Comparison of ENCODE assay signal across 21 mouse cellular contexts in the genomic region with DNA sequence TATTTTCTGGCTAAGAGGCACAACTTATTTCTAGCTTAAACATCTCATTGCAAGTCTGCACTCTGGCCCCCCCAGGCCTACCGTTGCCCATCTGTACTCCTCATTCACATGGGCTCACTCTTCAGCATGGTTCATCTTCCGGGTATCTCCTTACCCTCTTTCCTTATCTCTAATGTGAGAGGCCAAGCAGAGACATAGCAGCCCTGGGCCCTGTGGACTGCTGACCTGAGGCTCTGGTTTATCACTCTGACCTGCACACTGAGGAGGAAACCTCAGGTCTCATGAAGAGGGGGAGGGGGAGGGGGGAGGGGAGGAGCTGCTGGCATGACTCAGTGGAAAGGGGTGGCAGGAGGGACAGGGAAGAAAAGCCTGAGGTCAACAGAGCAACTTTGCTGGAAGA.
DNase-seq lines count a peak whose midpoint lies in the region; ATAC-seq and TF ChIP-seq lines count a peak whose summit lies in the region.
"Had no signal": no experiment of that assay in that cellular context is flagged by ENCODE, and none has a peak within 500 bp of the region (broad histone marks: within the 10 kb centered on the region; RNA-seq: fewer than 3 reads in every experiment).

No protein-coding gene starts in this region.

- H3K4me3 ChIP-seq in intestine, embryonic 15.5 days (replicated peaks), result no peak overlapping the region
- H3K4me3 ChIP-seq in intestine, embryonic 16.5 days (ENCODE audit: low read length), result no peak overlapping the region
- no peak overlapping the region for H3K4me3 ChIP-seq in intestine, postnatal 0 days (ENCODE audit: low read depth, low read length)
- no peak overlapping the region for H3K4me3 ChIP-seq in midbrain, postnatal 0 days (ENCODE audit: low read depth, low read length)

- DNase-seq in midbrain, postnatal 0 days (ENCODE audit: low spot score), result no peak
- no peak for DNase-seq in heart, adult 18-20 months
- no peak for DNase-seq in kidney, adult 18-20 months
- DNase-seq: adrenal gland, adult 2 months; adrenal gland, adult 8-10 months; adrenal gland, postnatal 10 days; adrenal gland, postnatal 14 days; adrenal gland, postnatal 25 days; adrenal gland, postnatal 36 days; B cell, adult 2 months; cerebellum, adult 11 months; cerebellum, adult 11-12 months; cerebellum, adult 18-20 months had no signal

- peak; percentile 54; the same call in 1 of the 2 replicates for ATAC-seq in intestine, embryonic 15.5 days
- ATAC-seq in intestine, embryonic 16.5 days, result peak; percentile 62
- peak; percentile 71 for ATAC-seq in intestine, postnatal 0 days
- no peak for ATAC-seq in midbrain, postnatal 0 days (ENCODE audit: low FRiP score)
- ATAC-seq: activated CD4-positive, CD25-positive, alpha-beta regulatory T cell, adult 4 months; CD4-positive, CD25-positive, alpha-beta regulatory T cell, adult 4 months; Patski had no signal

- H3K27ac ChIP-seq in intestine, embryonic 15.5 days, result no peak overlapping the region
- H3K27ac ChIP-seq in intestine, embryonic 16.5 days (ENCODE audit: low read length), result no peak overlapping the region
- no peak overlapping the region for H3K27ac ChIP-seq in intestine, postnatal 0 days (ENCODE audit: low read depth, low read length)
- H3K27ac ChIP-seq in midbrain, postnatal 0 days (ENCODE audit: low read depth, low read length), result no peak overlapping the region

- no peak overlapping the region for H3K4me2 ChIP-seq in intestine, embryonic 15.5 days (replicated peaks)
- no peak overlapping the region for H3K4me2 ChIP-seq in intestine, embryonic 16.5 days (ENCODE audit: low read depth, low read length)
- H3K4me2 ChIP-seq in intestine, postnatal 0 days (replicated peaks; ENCODE audit: low read depth), result no peak overlapping the region
- H3K4me2 ChIP-seq in midbrain, postnatal 0 days (ENCODE audit: low read depth, low read length, poor library complexity, severe bottlenecking), result no peak overlapping the region

- TF ChIP-seq CTCF in intestine, postnatal 0 days (IDR thresholded peaks at IDR 0.05; ENCODE audit: low read depth), result no peak
- no peak for TF ChIP-seq CTCF in midbrain, postnatal 0 days (IDR thresholded peaks at IDR 0.05)

- H3K27me3 ChIP-seq in intestine, embryonic 15.5 days (replicated peaks), result no peaks in the 10 kb centered on the region
- no peaks in the 10 kb centered on the region for H3K27me3 ChIP-seq in intestine, embryonic 16.5 days (replicated peaks; ENCODE audit: control insufficient read depth, insufficient read depth, low read length)
- H3K27me3 ChIP-seq in intestine, postnatal 0 days (replicated peaks; ENCODE audit: control insufficient read depth, insufficient read depth, low read length), result no peaks in the 10 kb centered on the region
- no peaks in the 10 kb centered on the region for H3K27me3 ChIP-seq in midbrain, postnatal 0 days (ENCODE audit: insufficient read depth, low read length)
- H3K27me3 ChIP-seq: CH12.LX, Patski had no signal

- no peaks in the 10 kb centered on the region for H3K4me1 ChIP-seq in intestine, embryonic 15.5 days (replicated peaks)
- H3K4me1 ChIP-seq in intestine, embryonic 16.5 days (ENCODE audit: control insufficient read depth, insufficient read depth, low read length), result no peaks in the 10 kb centered on the region
- 0 out of 2 replicates have a peak, but pooled peaks cover 3% of the 10 kb centered on the region for H3K4me1 ChIP-seq in intestine, postnatal 0 days (replicated peaks; ENCODE audit: control insufficient read depth, insufficient read depth, low read length)
- peaks cover 10% of the 10 kb centered on the region for H3K4me1 ChIP-seq in midbrain, postnatal 0 days (ENCODE audit: insufficient read depth, low read length)

- 56% methylated on average over 2 of the region's 2 CpGs for WGBS in intestine, embryonic 15.5 days
- WGBS in intestine, embryonic 16.5 days, result 63% methylated on average over 2 of the region's 2 CpGs
- 42% methylated on average over 2 of the region's 2 CpGs for WGBS in intestine, postnatal 0 days
- whole genome bisulfite sequencing in midbrain, postnatal 0 days, result 88% methylated on average over 2 of the region's 2 CpGs

- no peak overlapping the region for H3K9ac ChIP-seq in intestine, embryonic 15.5 days
- H3K9ac ChIP-seq in intestine, embryonic 16.5 days (ENCODE audit: low read depth, low read length), result no peak overlapping the region
- H3K9ac ChIP-seq in intestine, postnatal 0 days (ENCODE audit: low read depth, low read length), result no peak overlapping the region
- H3K9ac ChIP-seq in midbrain, postnatal 0 days (replicated peaks; ENCODE audit: low read length, poor library complexity, severe bottlenecking), result no peak overlapping the region

- no peaks in the 10 kb centered on the region for H3K9me3 ChIP-seq in intestine, embryonic 15.5 days
- no peaks in the 10 kb centered on the region for H3K9me3 ChIP-seq in intestine, embryonic 16.5 days (ENCODE audit: control insufficient read depth, low read length)
- H3K9me3 ChIP-seq in intestine, postnatal 0 days (ENCODE audit: control insufficient read depth), result no peaks in the 10 kb centered on the region
- H3K9me3 ChIP-seq in midbrain, postnatal 0 days (ENCODE audit: low read length), result no peaks in the 10 kb centered on the region

- no peaks in the 10 kb centered on the region for H3K36me3 ChIP-seq in intestine, embryonic 15.5 days
- no peaks in the 10 kb centered on the region for H3K36me3 ChIP-seq in intestine, embryonic 16.5 days (ENCODE audit: control insufficient read depth, insufficient read depth, low read length)
- no peaks in the 10 kb centered on the region for H3K36me3 ChIP-seq in intestine, postnatal 0 days (ENCODE audit: control insufficient read depth, insufficient read depth)
- no peaks in the 10 kb centered on the region for H3K36me3 ChIP-seq in midbrain, postnatal 0 days (ENCODE audit: insufficient read depth, low read length)
- H3K36me3 ChIP-seq: G1E had no signal
